Mouse (Mus musculus) cortical plate, adult 2 months (tissue): ENCODE data around the gene Diaph3.
"Not testable (repeated sequence)": the region's sequence is repeated elsewhere in the genome, so short reads cannot be mapped to it uniquely, and the experiment has no call there.

ENCODE experiments used
- CTCF ChIP-seq: fragments of 200-500 bp; IDR thresholded peaks from 2 replicates; pipeline ENCODE4 v1.5.1; 2011; ENCODE audit warnings: mild to moderate bottlenecking, control low read depth, low read length; ENCODE audit not compliant: insufficient read depth; ENCODE audit errors: extremely low read depth
- POLR2A ChIP-seq: fragments of 200-500 bp; IDR thresholded peaks from 2 replicates; pipeline ENCODE4 v1.6.1; 2011; ENCODE audit warnings: mild to moderate bottlenecking, low read length, control low read depth; ENCODE audit not compliant: insufficient read depth; ENCODE audit errors: extremely low read depth

GRCm38 (mm10) chr14:87084906-87085305, 56.1 kb downstream of the Diaph3 start:
- not testable (repeated sequence) for TF ChIP-seq POLR2A, CTCF
